Mouse (Mus musculus) erythroblast, embryonic 14.5 days (primary cell): ENCODE measurements around the gene Dnajb8.

ENCODE experiments used
- GATA1 ChIP-seq: IDR thresholded peaks from 2 replicates; pipeline ENCODE4 v1.6.1; 2012; ENCODE audit warnings: low read length, inconsistent platforms, mixed read lengths
- TAL1 ChIP-seq: IDR thresholded peaks from 3 replicates; pipeline ENCODE4 v1.6.1; 2012; ENCODE audit warnings: low read length, inconsistent platforms, mixed read lengths

GRCm38 (mm10) chr6:88202921-88203690 is 19.0 kb upstream of the Dnajb8 start:
- no peak for TF ChIP-seq GATA1
- TF ChIP-seq TAL1 = no peak
